Mouse (Mus musculus): ENCODE measurements around the gene Nbea.

Gene Nbea

GRCm38 (mm10) chr3:55587434-55587971, 596.0 kb downstream of the Nbea start:
- no peak for DNase-seq
